Mouse (Mus musculus) embryo, embryonic 9.5 days (tissue): ENCODE data around the gene Rhox2c.
"Not testable (repeated sequence)": the region's sequence is repeated elsewhere in the genome, so short reads cannot be mapped to it uniquely, and the experiment has no call there.

Experiments
- DNase-seq: peaks from one replicate; pipeline ENCODE4 v3.0.0-alpha.2; 2017; ENCODE audit errors: extremely low spot score

Gene Rhox2c

DNA sequence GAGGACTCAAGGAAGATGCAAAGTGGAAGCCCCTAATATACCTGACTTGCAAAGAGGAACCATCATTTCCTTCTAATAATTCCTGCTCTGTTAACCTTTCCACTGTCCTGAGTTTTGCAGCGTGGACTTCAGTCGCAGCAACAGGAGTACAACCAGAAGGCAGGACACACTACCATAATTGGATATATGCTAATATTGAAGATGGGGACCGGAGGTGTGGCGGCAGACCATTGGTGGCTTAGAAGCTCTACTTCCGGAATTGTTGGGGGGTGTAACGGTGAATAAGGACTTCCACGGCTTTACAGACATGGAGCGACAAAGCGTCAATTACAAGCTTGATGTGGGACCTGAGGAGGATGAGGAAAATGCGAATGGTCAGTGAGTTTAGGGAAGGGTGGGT lies at the start of gene Rhox2c:
Rhox2c (plus strand) TSS at position 301 of the 400 bp plus-strand sequence.
- not testable (repeated sequence) for DNase-seq

DNA sequence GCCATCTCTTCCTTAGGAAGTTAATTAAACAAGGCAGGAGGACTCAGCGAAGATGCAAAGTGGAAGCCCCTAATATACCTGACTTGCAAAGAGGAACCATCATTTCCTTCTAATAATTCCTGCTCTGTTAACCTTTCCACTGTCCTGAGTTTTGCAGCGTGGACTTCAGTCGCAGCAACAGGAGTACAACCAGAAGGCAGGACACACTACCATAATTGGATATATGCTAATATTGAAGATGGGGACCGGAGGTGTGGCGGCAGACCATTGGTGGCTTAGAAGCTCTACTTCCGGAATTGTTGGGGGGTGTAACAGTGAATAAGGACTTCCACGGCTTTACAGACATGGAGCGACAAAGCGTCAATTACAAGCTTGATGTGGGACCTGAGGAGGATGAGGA lies 41.7 kb upstream of the Rhox2c start, which contains the start of gene Rhox2b:
Rhox2b (plus strand) TSS at position 301 of the 400 bp plus-strand sequence.
- not testable (repeated sequence) for DNase-seq

DNA sequence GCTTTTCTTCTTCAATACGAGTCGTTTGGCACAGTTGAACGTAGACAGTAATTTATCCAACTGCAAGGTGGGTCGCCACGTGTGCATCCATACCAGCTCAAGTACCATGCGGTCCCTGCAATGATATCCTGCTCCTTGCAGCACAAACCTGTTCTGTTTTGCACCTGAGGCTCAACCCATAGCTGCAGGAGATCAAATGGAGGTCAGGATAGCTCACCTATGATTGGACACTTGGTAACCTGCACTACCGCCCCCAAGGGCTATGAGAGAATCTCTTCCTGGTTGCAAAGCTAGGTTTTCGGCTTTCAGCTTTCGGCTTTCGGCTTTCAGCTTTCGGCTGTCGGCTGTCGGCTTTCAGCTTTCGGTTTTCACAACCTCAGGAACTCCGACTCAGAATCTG lies 21.3 kb upstream of the Rhox2c start, which contains the start of gene Rhox4b:
Rhox4b (plus strand) TSS at position 301 of the 400 bp plus-strand sequence.
- DNase-seq = not testable (repeated sequence)

DNA sequence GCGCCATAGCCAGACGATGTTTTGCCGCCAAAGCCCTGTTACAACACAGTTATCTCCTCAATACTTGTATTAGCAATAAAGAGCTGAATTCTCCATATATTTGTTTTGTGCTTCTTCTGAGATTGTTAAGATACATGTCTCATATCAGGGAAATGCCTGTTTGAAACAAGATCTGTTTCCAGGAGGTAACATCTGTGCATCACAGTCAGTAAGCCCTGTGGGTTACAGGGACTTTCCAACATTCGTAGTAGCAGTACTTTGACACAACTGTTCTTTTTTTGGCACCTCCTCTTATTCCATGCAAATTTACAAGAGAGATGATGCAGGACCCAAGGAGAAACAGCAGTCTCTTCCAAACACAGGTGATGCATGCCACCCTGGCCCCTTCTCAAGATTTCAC lies 4.8 kb downstream of the Rhox2c start, which contains the start of gene Rhox3c:
Rhox3c (plus strand) TSS at position 301 of the 400 bp plus-strand sequence.
- DNase-seq = not testable (repeated sequence)

DNA sequence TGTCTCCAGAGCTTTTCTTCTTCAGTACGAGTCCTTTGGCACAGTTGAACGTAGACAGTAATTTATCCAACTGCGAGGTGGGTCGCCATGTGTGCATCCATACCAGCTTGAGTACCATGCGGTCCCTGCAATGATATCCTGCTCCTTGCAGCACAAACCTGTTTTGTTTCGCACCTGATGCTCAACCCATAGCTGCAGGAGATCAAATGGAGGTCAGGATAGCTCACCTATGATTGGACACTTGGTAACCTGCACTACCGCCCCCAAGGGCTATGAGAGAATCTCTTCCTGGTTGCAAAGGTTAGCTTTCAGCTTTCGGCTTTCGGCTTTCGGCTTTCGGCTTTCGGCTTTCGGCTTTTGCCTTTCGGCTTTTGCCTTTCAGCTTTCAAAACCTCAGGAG lies 26.6 kb downstream of the Rhox2c start, which contains the start of gene Rhox4c:
Rhox4c (plus strand) TSS at position 301 of the 400 bp plus-strand sequence.
- DNase-seq = not testable (repeated sequence)

DNA sequence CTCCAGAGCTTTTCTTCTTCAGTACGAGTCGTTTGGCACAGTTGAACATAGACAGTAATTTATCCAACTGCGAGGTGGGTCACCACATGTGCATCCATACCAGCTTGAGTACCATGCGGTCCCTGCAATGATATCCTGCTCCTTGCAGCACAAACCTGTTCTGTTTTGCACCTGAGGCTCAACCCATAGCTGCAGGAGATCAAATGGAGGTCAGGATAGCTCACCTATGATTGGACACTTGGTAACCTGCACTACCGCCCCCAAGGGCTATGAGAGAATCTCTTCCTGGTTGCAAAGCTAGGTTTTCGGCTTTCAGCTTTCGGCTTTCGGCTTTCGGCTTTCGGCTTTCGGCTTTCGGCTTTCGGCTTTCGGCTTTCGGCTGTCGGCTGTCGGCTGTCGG lies 60.6 kb downstream of the Rhox2c start, which contains the start of gene Rhox4d:
Rhox4d (plus strand) TSS at position 301 of the 400 bp plus-strand sequence.
- not testable (repeated sequence) for DNase-seq
